Mouse (Mus musculus): Measurements from ENCODE around the gene Setdb1.

- TF ChIP-seq CTCF (IDR thresholded peaks at IDR 0.05; ENCODE audit: low read depth) (no peak), EP300 (IDR thresholded peaks at IDR 0.05; ENCODE audit: low read depth) (no peak)
Measured at GRCm38 (mm10) chr3:95290156-95290555, 66.8 kb downstream of the Setdb1 start.

Measured in liver, embryonic 14.5 days (tissue).